Mouse (Mus musculus): Measurements from ENCODE around the gene Elavl4. TPM values are rescaled to one million over a fixed set of nuclear protein-coding genes. Genes with fewer than 3 reads are reported as not detected.

The Elavl4 gene
- polyA plus RNA-seq, 1 experiment from 2014 or later, result 90.4 TPM

- Histone ChIP-seq H3K27ac (replicated peaks) (no peak overlapping the region), H3K4me1 (peaks cover 35% of the 10 kb centered on the region), H3K9me3 (no peaks in the 10 kb centered on the region), H3K36me3 (replicated peaks) (no peaks in the 10 kb centered on the region), H3K27me3 (replicated peaks; ENCODE audit: low read depth, poor library complexity, severe bottlenecking) (no peaks in the 10 kb centered on the region), H3K4me3 (peak overlapping the region; percentile 25; the same call in 1 of the 2 replicates)
- 73% methylated on average over 7 of the region's 7 CpGs for WGBS
- DNase-seq (ENCODE audit: low spot score), result no peak
Measured at GRCm38 (mm10) chr4:110290544-110291095, 61.1 kb downstream of the Elavl4 start.

GRCm38 (mm10) chr4:110290056-110290455 is 61.7 kb downstream of the Elavl4 start:
- Histone ChIP-seq H3K4me3 (peak overlapping the region; percentile 25; the same call in 1 of the 2 replicates), H3K4me1 (peaks cover 41% of the 10 kb centered on the region), H3K27me3 (replicated peaks; ENCODE audit: low read depth, poor library complexity, severe bottlenecking) (no peaks in the 10 kb centered on the region), H3K27ac (replicated peaks) (0 out of 2 replicates have a peak overlapping the region, but pooled peaks have one; percentile 48), H3K9me3 (no peaks in the 10 kb centered on the region), H3K36me3 (replicated peaks) (no peaks in the 10 kb centered on the region)
- DNase-seq (ENCODE audit: low spot score), result no peak
- 53% methylated on average over 12 of the region's 12 CpGs for WGBS

GRCm38 (mm10) chr4:110287412-110288067 is 64.2 kb downstream of the Elavl4 start:
- Histone ChIP-seq H3K4me3 (peak overlapping the region; percentile 48), H3K36me3 (replicated peaks) (no peaks in the 10 kb centered on the region), H3K9me3 (no peaks in the 10 kb centered on the region), H3K27me3 (replicated peaks; ENCODE audit: low read depth, poor library complexity, severe bottlenecking) (no peaks in the 10 kb centered on the region), H3K27ac (replicated peaks) (peak overlapping the region; percentile 72; the same call in 1 of the 2 replicates), H3K4me1 (peaks cover 35% of the 10 kb centered on the region)
- 27% methylated on average over 11 of the region's 11 CpGs for WGBS
- peak; percentile 31 for DNase-seq (ENCODE audit: low spot score)

GRCm38 (mm10) chr4:110286841-110287240 is 64.9 kb downstream of the Elavl4 start:
- H3K36me3 ChIP-seq (replicated peaks), result no peaks in the 10 kb centered on the region
- peak overlapping the region; percentile 48 for H3K4me3 ChIP-seq
- DNase-seq (ENCODE audit: low spot score), result no peak
- H3K9me3 ChIP-seq, result no peaks in the 10 kb centered on the region
- H3K27ac ChIP-seq (replicated peaks), result peak overlapping the region; percentile 72
- no peaks in the 10 kb centered on the region for H3K27me3 ChIP-seq (replicated peaks; ENCODE audit: low read depth, poor library complexity, severe bottlenecking)
- WGBS, result 63% methylated on average over 7 of the region's 7 CpGs
- H3K4me1 ChIP-seq, result peaks cover 31% of the 10 kb centered on the region

GRCm38 (mm10) chr4:110286371-110286781 is 65.3 kb downstream of the Elavl4 start:
- no peak for DNase-seq (ENCODE audit: low spot score)
- H3K9me3 ChIP-seq, result no peaks in the 10 kb centered on the region
- no peaks in the 10 kb centered on the region for H3K27me3 ChIP-seq (replicated peaks; ENCODE audit: low read depth, poor library complexity, severe bottlenecking)
- peaks cover 31% of the 10 kb centered on the region for H3K4me1 ChIP-seq
- no peaks in the 10 kb centered on the region for H3K36me3 ChIP-seq (replicated peaks)
- 51% methylated on average over 9 of the region's 9 CpGs for WGBS
- peak overlapping the region; percentile 48 for H3K4me3 ChIP-seq
- peak overlapping the region; percentile 72 for H3K27ac ChIP-seq (replicated peaks)

- no peaks in the 10 kb centered on the region for H3K9me3 ChIP-seq
- H3K36me3 ChIP-seq (replicated peaks), result no peaks in the 10 kb centered on the region
- WGBS, result 34% methylated on average over 15 of the region's 15 CpGs
- peak; percentile 43 for DNase-seq (ENCODE audit: low spot score)
- peak overlapping the region; percentile 48 for H3K4me3 ChIP-seq
- no peaks in the 10 kb centered on the region for H3K27me3 ChIP-seq (replicated peaks; ENCODE audit: low read depth, poor library complexity, severe bottlenecking)
- peaks cover 29% of the 10 kb centered on the region for H3K4me1 ChIP-seq
- H3K27ac ChIP-seq (replicated peaks), result peak overlapping the region; percentile 72
Measured at GRCm38 (mm10) chr4:110285346-110286330, 66.1 kb downstream of the Elavl4 start.

- DNase-seq (ENCODE audit: low spot score), result no peak
- H3K27me3 ChIP-seq (replicated peaks; ENCODE audit: low read depth, poor library complexity, severe bottlenecking), result no peaks in the 10 kb centered on the region
Measured at GRCm38 (mm10) chr4:110284446-110284845, 67.3 kb downstream of the Elavl4 start.

GRCm38 (mm10) chr4:110270046-110270445 is 81.7 kb downstream of the Elavl4 start:
- no peaks in the 10 kb centered on the region for H3K9me3 ChIP-seq
- H3K36me3 ChIP-seq (replicated peaks), result no peaks in the 10 kb centered on the region
- H3K4me3 ChIP-seq, result no peak overlapping the region
- no peaks in the 10 kb centered on the region for H3K27me3 ChIP-seq (replicated peaks; ENCODE audit: low read depth, poor library complexity, severe bottlenecking)
- DNase-seq (ENCODE audit: low spot score), result no peak
- no peak overlapping the region for H3K27ac ChIP-seq (replicated peaks)
- H3K4me1 ChIP-seq, result peaks cover 7% of the 10 kb centered on the region
- 14% methylated on average over 4 of the region's 4 CpGs for WGBS

More at GRCm38 (mm10) chr4:110284446-110284845, 67.3 kb downstream of the Elavl4 start:
- Histone ChIP-seq H3K36me3 (replicated peaks) (no peaks in the 10 kb centered on the region), H3K27ac (replicated peaks) (peak overlapping the region; percentile 72; the same call in 1 of the 2 replicates), H3K9me3 (no peaks in the 10 kb centered on the region), H3K4me3 (peak overlapping the region; percentile 48), H3K4me1 (peaks cover 27% of the 10 kb centered on the region)
- 87% methylated on average over 3 of the region's 3 CpGs for WGBS

- H3K4me3 ChIP-seq, result no peak overlapping the region
- no peak for DNase-seq (ENCODE audit: low spot score)
- peaks cover 7% of the 10 kb centered on the region for H3K4me1 ChIP-seq
- 77% methylated on average over 9 of the region's 9 CpGs for WGBS
- H3K9me3 ChIP-seq, result no peaks in the 10 kb centered on the region
- no peak overlapping the region for H3K27ac ChIP-seq (replicated peaks)
- no peaks in the 10 kb centered on the region for H3K27me3 ChIP-seq (replicated peaks; ENCODE audit: low read depth, poor library complexity, severe bottlenecking)
- H3K36me3 ChIP-seq (replicated peaks), result no peaks in the 10 kb centered on the region
Measured at GRCm38 (mm10) chr4:110266804-110267575, 84.7 kb downstream of the Elavl4 start.

GRCm38 (mm10) chr4:110264345-110264943 is 87.3 kb downstream of the Elavl4 start:
- WGBS, result 78% methylated on average over 8 of the region's 8 CpGs
- no peaks in the 10 kb centered on the region for H3K36me3 ChIP-seq (replicated peaks)
- H3K27ac ChIP-seq (replicated peaks), result no peak overlapping the region
- DNase-seq (ENCODE audit: low spot score), result no peak
- H3K27me3 ChIP-seq (replicated peaks; ENCODE audit: low read depth, poor library complexity, severe bottlenecking), result no peaks in the 10 kb centered on the region
- no peak overlapping the region for H3K4me3 ChIP-seq
- H3K4me1 ChIP-seq, result peaks cover 7% of the 10 kb centered on the region; the same call in 1 of the 2 replicates
- no peaks in the 10 kb centered on the region for H3K9me3 ChIP-seq

GRCm38 (mm10) chr4:110257360-110257759 is 94.3 kb downstream of the Elavl4 start:
- Histone ChIP-seq H3K36me3 (replicated peaks) (no peaks in the 10 kb centered on the region), H3K4me1 (peaks cover 18% of the 10 kb centered on the region), H3K9me3 (no peaks in the 10 kb centered on the region), H3K27ac (replicated peaks) (no peak overlapping the region), H3K27me3 (replicated peaks; ENCODE audit: low read depth, poor library complexity, severe bottlenecking) (no peaks in the 10 kb centered on the region), H3K4me3 (no peak overlapping the region)
- no peak for DNase-seq (ENCODE audit: low spot score)
- WGBS, result 65% methylated on average over 3 of the region's 3 CpGs
